Mouse (Mus musculus) hematopoietic stem cell, adult 5-6 weeks (primary cell): ENCODE data around the gene Npc1l1. TPM values are rescaled to one million over a fixed set of nuclear protein-coding genes. Genes with fewer than 3 reads are reported as not detected.

Experiments
- ATAC-seq, 2 experiments: fragments of 125-278 bp in 1 of 2; replicated peaks in 1 of 2; 2 replicates each; pipeline ENCODE4 v1.8.0; 2016 to 2017; ENCODE audit warnings: inconsistent platforms in 2 of 2, mild to moderate bottlenecking in 2 of 2, moderate number of reproducible peaks in 2 of 2, low read depth in 1 of 2, moderate TSS enrichment in 1 of 2; ENCODE audit not compliant: low FRiP score in 2 of 2, poor library complexity in 2 of 2, severe bottlenecking in 2 of 2, insufficient read depth in 1 of 2, low TSS enrichment in 1 of 2
- total RNA-seq: library from RNA; stranded (forward); fragments of 172-1452, 232-1000 nt; gene quantifications from 2 replicates; pipeline ENCODE4 v1.2.3, GENCODE M21; 2017

Npc1l1 gene
- total RNA-seq, 1 experiment from 2014 or later: not detected

DNA sequence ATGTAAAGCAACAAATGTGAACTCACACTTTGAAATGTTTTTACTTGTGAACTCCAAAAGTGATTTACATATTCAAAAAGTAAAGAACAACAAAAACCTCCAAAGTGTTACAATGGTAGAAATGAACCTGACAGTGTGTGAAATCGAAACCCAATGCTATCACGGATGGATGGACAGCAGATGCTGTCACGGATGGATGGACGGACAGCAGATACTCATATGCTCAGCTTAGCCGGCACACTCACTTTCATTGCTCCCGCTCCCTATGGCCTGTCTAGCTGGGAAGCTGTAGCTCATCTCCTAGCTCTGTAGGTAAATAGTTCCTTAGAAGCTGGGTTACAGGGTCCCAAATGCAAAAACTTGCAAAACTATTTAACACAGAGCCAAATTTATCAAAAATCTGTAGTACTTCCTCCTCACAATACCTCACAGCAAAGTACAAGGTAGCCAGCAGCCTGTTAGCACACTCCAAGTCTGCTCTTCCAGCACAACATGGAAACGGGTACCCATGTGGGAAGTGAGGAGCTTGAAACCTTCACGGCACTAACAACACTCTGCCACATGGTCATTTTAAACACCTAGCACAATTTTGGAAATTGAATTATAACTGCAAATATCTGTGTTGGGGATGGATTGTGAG, 52.0 kb downstream of the Npc1l1 start:
- no peak for ATAC-seq

DNA sequence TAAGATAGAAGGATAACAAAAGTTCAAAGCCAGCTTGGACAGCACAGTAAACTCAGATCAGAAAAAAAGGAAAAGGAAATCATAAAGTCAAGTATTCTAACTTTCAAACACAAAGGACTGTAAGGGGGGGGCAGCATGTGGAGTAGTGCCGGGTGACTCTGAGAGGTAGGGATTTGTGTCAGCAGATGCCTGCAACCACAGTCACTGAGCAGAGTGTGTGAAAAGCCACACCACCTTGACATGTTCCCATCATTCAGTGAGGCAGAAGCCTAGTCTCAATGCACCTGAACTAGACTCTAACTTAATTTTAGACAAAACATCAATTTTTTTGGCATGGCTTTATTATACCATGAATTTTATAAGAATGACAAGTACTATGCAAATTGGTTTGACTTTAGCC, 54.4 kb downstream of the Npc1l1 start:
- ATAC-seq: no peak

DNA sequence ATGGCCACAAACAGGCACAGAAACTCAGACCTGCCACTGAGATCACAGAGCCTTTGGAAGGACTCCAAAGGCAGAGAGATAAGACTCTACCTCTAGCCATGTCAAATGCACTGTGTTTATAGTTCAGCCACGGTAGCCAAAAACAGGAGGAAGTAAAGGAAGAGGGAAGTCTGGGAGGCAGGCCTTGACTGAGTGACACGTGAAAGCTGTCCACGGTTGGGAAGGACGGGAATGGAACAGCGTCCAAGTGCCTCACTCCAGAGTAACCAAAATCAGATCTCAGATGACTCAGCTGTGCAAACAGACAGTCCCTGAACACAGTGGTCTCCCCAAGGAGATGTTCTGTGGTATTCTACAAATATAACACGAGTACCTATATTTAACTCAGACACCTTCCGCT, 55.2 kb downstream of the Npc1l1 start:
- peak in 1 of 2 experiments; percentile 9; a peak in 3 of 4 replicates for ATAC-seq

DNA sequence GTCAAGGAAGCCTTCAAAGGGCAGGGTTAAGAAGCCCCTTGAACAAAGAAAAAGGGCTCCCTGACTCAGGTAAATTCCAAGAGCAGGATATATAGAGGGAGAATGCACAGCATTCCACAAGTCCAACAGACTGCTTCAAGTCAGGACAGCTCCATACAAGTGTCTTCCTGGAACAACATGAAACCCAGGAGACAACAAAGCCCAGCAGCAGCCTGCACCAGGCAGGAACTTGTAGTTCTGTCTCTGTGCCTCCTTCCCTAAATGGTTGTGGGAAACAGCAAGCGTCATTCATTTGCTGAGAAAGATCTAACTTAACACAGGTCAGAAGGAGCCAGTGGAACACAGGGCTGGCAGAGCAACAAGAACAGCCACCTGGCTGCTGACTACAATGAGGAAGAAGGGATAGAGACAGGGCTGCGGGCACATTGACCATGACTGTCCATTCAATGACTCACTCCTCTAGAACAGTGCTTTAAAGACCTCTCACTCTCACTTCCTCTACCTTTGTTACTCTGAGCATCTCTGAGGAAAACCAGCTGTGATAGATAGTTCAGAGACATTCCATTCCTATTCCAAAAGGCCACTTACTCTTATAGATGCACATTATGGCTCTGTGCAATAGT, 60.8 kb downstream of the Npc1l1 start:
- no peak for ATAC-seq

- ATAC-seq: no peak
Measured at GRCm38 (mm10) chr11:6166351-6166750, 63.6 kb downstream of the Npc1l1 start.

DNA sequence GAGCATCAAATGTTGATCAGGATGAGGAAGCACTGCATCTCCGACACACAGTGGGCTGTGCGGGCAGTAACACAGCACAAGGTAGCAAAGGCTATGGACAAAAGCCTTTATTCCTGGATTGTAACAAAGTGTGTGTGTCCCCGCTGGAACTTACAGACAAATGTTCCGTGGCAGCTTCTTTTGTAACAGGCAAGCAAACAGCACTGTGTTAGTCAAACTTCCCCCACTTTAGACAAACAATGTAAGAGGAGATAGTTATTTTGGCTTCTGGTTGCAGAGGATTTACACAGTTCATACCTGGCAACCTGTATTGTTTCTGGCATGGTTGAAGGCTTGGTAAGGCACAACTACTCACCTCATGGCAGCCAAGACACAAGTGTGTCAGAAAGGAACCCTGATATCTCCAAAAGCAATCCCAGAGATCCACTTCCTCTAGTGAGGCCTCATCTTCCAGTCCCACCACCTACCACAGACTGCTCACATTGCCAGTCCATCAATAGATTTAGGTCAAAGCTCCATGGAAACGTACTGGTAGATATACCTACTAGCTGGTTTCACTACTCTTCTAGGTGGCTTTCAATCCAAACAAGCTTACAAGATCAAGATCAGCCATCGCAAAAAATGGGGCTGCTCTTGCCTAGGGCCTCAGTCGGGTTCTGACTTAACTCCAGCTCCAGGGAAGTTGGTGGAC, 64.4 kb downstream of the Npc1l1 start:
- ATAC-seq: no peak

DNA sequence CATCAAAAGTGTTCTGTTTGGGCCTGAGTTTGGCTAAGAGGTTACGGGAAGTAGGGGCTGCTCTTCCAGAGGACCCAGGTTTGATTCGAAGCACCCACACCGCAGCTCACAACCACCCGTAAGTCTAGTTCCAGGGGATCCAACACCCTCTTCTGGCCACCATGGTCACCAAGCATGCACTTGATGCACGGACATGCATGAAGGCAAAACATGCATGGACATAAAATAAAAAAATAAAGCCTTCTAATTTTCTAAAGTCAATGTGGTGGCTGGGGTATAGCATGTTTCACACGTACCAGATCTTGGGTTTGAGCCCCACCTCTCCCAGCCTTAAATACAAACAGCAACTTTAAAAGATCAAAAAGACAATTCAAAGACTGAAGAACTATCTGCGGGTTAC, 65.2 kb downstream of the Npc1l1 start:
- ATAC-seq: no peak

- no peak for ATAC-seq
Measured at GRCm38 (mm10) chr11:6163706-6164105, 66.2 kb downstream of the Npc1l1 start.

DNA sequence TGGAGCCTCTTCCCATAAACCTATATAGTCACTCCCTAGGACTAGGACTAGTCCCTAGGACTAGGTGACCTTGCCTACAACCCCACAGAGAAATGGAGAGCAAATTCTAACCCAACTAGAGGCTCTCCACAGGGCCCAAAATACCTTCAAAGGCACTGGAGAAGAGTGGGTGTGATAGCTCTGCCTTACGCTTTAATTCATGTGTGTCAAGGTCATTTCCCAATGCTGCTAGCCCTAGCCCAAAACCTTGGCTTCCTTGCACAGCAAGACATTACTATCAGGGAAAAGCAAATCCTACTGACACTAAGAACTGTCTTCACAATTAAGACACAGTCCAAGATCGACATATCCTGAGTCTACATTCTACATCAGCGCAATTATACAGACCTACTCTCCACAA, 66.9 kb downstream of the Npc1l1 start:
- ATAC-seq: no peak

DNA sequence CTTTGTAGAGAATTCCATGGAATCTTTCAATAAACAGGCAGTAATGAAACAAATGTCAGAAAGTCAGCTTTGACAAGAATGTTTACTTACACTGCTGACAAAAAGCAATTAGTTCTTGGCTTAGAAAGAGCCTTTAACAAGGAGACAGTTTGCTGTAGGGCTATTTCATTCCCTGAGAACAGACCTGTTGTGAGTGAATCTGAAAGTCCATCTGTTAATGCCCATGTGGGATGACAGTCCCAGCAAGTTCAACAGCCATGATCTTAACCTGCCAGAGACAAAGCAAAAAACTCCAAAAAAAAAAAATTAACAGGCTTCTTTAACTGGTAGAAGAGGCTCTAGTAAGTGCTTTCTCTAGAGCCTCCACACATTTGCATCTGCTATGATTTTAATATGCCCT, 68.4 kb downstream of the Npc1l1 start:
- ATAC-seq: no peak

Other genes with a start within 250 kb of the Npc1l1 start
- 1.7 and 3.4 TPM in 2 replicates for gene Camk2b, start 163.8 kb downstream of the Npc1l1 start, total RNA-seq
- gene A730071L15Rik, start 30.1 kb downstream of the Npc1l1 start, total RNA-seq: 0.63 TPM in 1 of 2 replicates, not detected in the other
- 37.8 and 38.0 TPM in 2 replicates for gene Nudcd3, start 29.7 kb downstream of the Npc1l1 start, total RNA-seq
- 38.0 and 54.7 TPM in 2 replicates for gene Ddx56, start 37.6 kb upstream of the Npc1l1 start, total RNA-seq
- gene Tmed4, start 44.7 kb upstream of the Npc1l1 start, total RNA-seq: 50.3 and 67.4 TPM in 2 replicates
- 71.7 and 94.2 TPM in 2 replicates for gene Ogdh, start 61.5 kb upstream of the Npc1l1 start, total RNA-seq
- 11.1 and 14.8 TPM in 2 replicates for gene Zmiz2, start 158.9 kb upstream of the Npc1l1 start, total RNA-seq
- gene Ppia, start 185.3 kb upstream of the Npc1l1 start, total RNA-seq: 1,374 and 1,758 TPM in 2 replicates
- gene H2afv, start 214.3 kb upstream of the Npc1l1 start, total RNA-seq: 138 and 152 TPM in 2 replicates
- 75.8 and 78.8 TPM in 2 replicates for gene Purb, start 245.8 kb upstream of the Npc1l1 start, total RNA-seq